Mouse (Mus musculus): Measurements from ENCODE around the gene Aldob.

DNA sequence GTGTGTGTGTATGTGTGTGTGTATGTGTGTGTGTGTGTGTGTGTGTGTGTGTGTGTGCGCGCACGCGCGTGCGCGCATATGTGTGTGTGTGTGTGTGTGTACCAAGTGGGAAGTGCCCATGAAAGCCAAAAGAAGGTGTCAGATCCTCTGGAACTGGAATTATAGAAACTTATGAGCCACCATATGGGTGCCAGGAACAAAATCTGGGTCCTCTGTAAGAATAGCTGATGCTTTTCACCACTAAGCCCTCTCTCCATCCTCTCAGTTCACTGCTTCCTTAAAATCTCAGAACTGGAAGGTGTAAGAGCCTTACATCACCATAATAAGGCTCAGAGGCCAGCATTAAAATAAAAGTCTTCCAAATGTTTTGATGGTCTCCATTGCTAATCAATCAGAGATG lies 8.0 kb upstream of the Aldob start:
- TF ChIP-seq CTCF (IDR thresholded peaks at IDR 0.05; ENCODE audit: low read depth, low read length) (no peak), POLR2A (IDR thresholded peaks at IDR 0.05; ENCODE audit: borderline replicate concordance, low read depth, low read length) (no peak)

Data from bone marrow macrophage, adult 2 months (primary cell).